Mouse (Mus musculus): Measurements from ENCODE around the gene Tle1. TPM values are rescaled to one million over a fixed set of nuclear protein-coding genes. Genes with fewer than 3 reads are reported as not detected.
A peak's percentile ranks its signal among the peaks of the same experiment; 100 is the strongest.

Gene Tle1
- polyA plus RNA-seq, 1 experiment from 2014 or later = 13.9 TPM

- H3K4me3 ChIP-seq (ENCODE audit: low read depth, low read length) = no peak overlapping the region
- TF ChIP-seq CTCF (IDR thresholded peaks at IDR 0.05; ENCODE audit: low read depth) = no peak
- H3K9ac ChIP-seq (ENCODE audit: low read depth, low read length) = no peak overlapping the region
- no peaks in the 10 kb centered on the region for H3K27me3 ChIP-seq (replicated peaks; ENCODE audit: control insufficient read depth, insufficient read depth, low read length)
- no peak overlapping the region for H3K4me2 ChIP-seq (replicated peaks; ENCODE audit: low read depth)
- no peaks in the 10 kb centered on the region for H3K9me3 ChIP-seq (ENCODE audit: control insufficient read depth)
- peaks cover 3% of the 10 kb centered on the region; the same call in 1 of the 2 replicates for H3K36me3 ChIP-seq (ENCODE audit: control insufficient read depth, insufficient read depth)
- no peak for ATAC-seq
- H3K27ac ChIP-seq (ENCODE audit: low read depth, low read length) = no peak overlapping the region
- no peaks in the 10 kb centered on the region for H3K4me1 ChIP-seq (replicated peaks; ENCODE audit: control insufficient read depth, insufficient read depth, low read length)
Measured at GRCm38 (mm10) chr4:72104186-72104585, 96.5 kb downstream of the Tle1 start.

- WGBS = 92% methylated on average over 4 of the region's 4 CpGs
- no peak overlapping the region for H3K27ac ChIP-seq (ENCODE audit: low read depth, low read length)
- no peaks in the 10 kb centered on the region for H3K4me1 ChIP-seq (replicated peaks; ENCODE audit: control insufficient read depth, insufficient read depth, low read length)
- H3K36me3 ChIP-seq (ENCODE audit: control insufficient read depth, insufficient read depth) = no peaks in the 10 kb centered on the region
- ATAC-seq = no peak
- no peaks in the 10 kb centered on the region for H3K27me3 ChIP-seq (replicated peaks; ENCODE audit: control insufficient read depth, insufficient read depth, low read length)
- H3K4me3 ChIP-seq (ENCODE audit: low read depth, low read length) = no peak overlapping the region
- no peak overlapping the region for H3K9ac ChIP-seq (ENCODE audit: low read depth, low read length)
- H3K4me2 ChIP-seq (replicated peaks; ENCODE audit: low read depth) = no peak overlapping the region
- no peak for TF ChIP-seq CTCF (IDR thresholded peaks at IDR 0.05; ENCODE audit: low read depth)
- no peaks in the 10 kb centered on the region for H3K9me3 ChIP-seq (ENCODE audit: control insufficient read depth)
Measured at GRCm38 (mm10) chr4:72087811-72088210, 112.9 kb downstream of the Tle1 start.

DNA sequence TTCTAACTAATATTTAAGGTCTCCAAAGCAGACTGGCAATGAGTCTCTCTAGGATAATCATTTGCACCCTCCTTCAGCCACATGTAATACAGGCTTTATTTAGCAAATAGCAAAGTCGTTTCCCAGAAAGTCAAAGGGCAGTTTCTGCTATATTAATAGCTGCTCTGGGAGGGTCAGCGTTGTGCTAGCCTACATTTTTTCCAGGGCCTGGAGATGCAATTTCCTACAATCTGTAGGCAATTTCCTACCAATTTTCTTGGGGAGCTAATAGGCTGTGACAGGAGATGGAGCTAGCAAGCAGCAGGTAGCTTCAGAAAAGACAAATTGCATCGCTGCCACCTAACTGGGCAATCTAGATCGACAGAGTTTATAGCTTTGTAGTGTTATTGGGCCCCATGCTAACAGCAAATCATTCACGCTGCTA, 131.6 kb downstream of the Tle1 start:
- Histone ChIP-seq H3K4me3 (ENCODE audit: low read depth, low read length) (no peak overlapping the region), H3K9me3 (ENCODE audit: control insufficient read depth) (no peaks in the 10 kb centered on the region), H3K4me1 (replicated peaks; ENCODE audit: control insufficient read depth, insufficient read depth, low read length) (no peaks in the 10 kb centered on the region), H3K36me3 (ENCODE audit: control insufficient read depth, insufficient read depth) (no peaks in the 10 kb centered on the region), H3K27ac (ENCODE audit: low read depth, low read length) (no peak overlapping the region), H3K27me3 (replicated peaks; ENCODE audit: control insufficient read depth, insufficient read depth, low read length) (no peaks in the 10 kb centered on the region), H3K9ac (ENCODE audit: low read depth, low read length) (no peak overlapping the region), H3K4me2 (replicated peaks; ENCODE audit: low read depth) (no peak overlapping the region)
- no peak for ATAC-seq
- 24% methylated on average over 5 of the region's 5 CpGs for WGBS
- TF ChIP-seq CTCF (IDR thresholded peaks at IDR 0.05; ENCODE audit: low read depth) = peak; percentile 37

DNA sequence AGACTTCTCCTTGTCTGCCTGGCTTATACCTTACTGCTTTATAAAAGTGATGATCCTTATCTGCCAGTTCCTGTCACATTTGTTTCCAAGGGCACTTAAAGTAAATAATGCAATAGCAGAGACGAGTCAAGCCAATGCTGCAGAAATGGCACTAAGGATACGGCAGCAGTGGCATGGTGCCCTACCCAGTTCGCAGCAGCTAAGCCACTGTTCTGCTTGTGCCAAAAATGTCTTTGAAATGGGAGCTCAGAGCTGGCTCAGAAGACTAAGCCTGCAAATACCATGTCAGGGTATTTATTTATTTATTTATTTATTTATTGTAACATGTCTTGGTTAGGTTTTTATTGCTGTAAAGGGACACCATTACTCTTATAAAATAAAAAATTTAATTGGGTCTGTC, 132.8 kb downstream of the Tle1 start:
- H3K27me3 ChIP-seq (replicated peaks; ENCODE audit: control insufficient read depth, insufficient read depth, low read length) = no peaks in the 10 kb centered on the region
- no peak for ATAC-seq
- H3K36me3 ChIP-seq (ENCODE audit: control insufficient read depth, insufficient read depth) = no peaks in the 10 kb centered on the region
- no peak overlapping the region for H3K4me2 ChIP-seq (replicated peaks; ENCODE audit: low read depth)
- WGBS = 71% methylated on average over 3 of the region's 3 CpGs
- TF ChIP-seq CTCF (IDR thresholded peaks at IDR 0.05; ENCODE audit: low read depth) = no peak
- H3K27ac ChIP-seq (ENCODE audit: low read depth, low read length) = no peak overlapping the region
- H3K9me3 ChIP-seq (ENCODE audit: control insufficient read depth) = no peaks in the 10 kb centered on the region
- H3K4me1 ChIP-seq (replicated peaks; ENCODE audit: control insufficient read depth, insufficient read depth, low read length) = no peaks in the 10 kb centered on the region
- H3K9ac ChIP-seq (ENCODE audit: low read depth, low read length) = no peak overlapping the region
- no peak overlapping the region for H3K4me3 ChIP-seq (ENCODE audit: low read depth, low read length)

All from intestine, postnatal 0 days (tissue).